Mouse (Mus musculus) layer of hippocampus, adult 11-12 months (tissue): ENCODE data around the gene Pak3.
A peak's percentile ranks its signal among the peaks of the same experiment; 100 is the strongest.

Experiments
- DNase-seq: peaks from one replicate; pipeline ENCODE4 v3.0.0; 2022; ENCODE audit warnings: low spot score

Pak3 gene

GRCm38 (mm10) chrX:143664221-143665150 lies 146.1 kb downstream of the Pak3 start:
- peak; percentile 48 for DNase-seq

GRCm38 (mm10) chrX:143665771-143666170 lies 147.4 kb downstream of the Pak3 start:
- DNase-seq, result no peak

- peak; percentile 25 for DNase-seq
These were observed 148.6 kb downstream of the Pak3 start for GRCm38 (mm10) chrX:143666991-143667390.

- DNase-seq, result peak; percentile 49
These were observed 149.9 kb downstream of the Pak3 start for GRCm38 (mm10) chrX:143668242-143668641.

GRCm38 (mm10) chrX:143678566-143678965 lies 160.2 kb downstream of the Pak3 start:
- no peak for DNase-seq

- no peak for DNase-seq
These were observed 203.9 kb downstream of the Pak3 start for GRCm38 (mm10) chrX:143722250-143722649.

- no peak for DNase-seq
These were observed 207.0 kb downstream of the Pak3 start for GRCm38 (mm10) chrX:143725411-143725810.

- DNase-seq, result no peak
These were observed 217.6 kb downstream of the Pak3 start for GRCm38 (mm10) chrX:143736035-143736434.

- peak; percentile 6 for DNase-seq
These were observed 220.8 kb downstream of the Pak3 start for GRCm38 (mm10) chrX:143739171-143739570.

- no peak for DNase-seq
These were observed 244.2 kb downstream of the Pak3 start for GRCm38 (mm10) chrX:143762556-143762955.

- DNase-seq, result no peak
These were observed 297.6 kb downstream of the Pak3 start for GRCm38 (mm10) chrX:143815948-143816347.

- DNase-seq, result no peak
These were observed 300.6 kb downstream of the Pak3 start for GRCm38 (mm10) chrX:143818961-143819360.

- DNase-seq, result no peak
These were observed 308.1 kb downstream of the Pak3 start for GRCm38 (mm10) chrX:143826521-143826920.

GRCm38 (mm10) chrX:143827212-143827611 lies 308.8 kb downstream of the Pak3 start, which contains the start of gene Capn6:
Gene Capn6 (minus strand): TSS chrX:143827414.
- DNase-seq, result no peak

- no peak for DNase-seq
These were observed 328.2 kb downstream of the Pak3 start for GRCm38 (mm10) chrX:143846637-143847036.
